Mouse (Mus musculus) kidney, adult 2 months (tissue): ENCODE results near the gene Prpf39.

Experiments
- CTCF ChIP-seq: fragments of 200-500 bp; conservative IDR thresholded peaks from 2 replicates; pipeline ENCODE4 v1.5.1; 2011; ENCODE audit warnings: low read depth, mild to moderate bottlenecking, control low read depth, low read length, moderate library complexity, mixed read lengths; ENCODE audit not compliant: insufficient read depth, insufficient read length
- POLR2A ChIP-seq: fragments of 200-500 bp; IDR thresholded peaks from one replicate; pipeline ENCODE4 v1.6.1; 2011; ENCODE audit warnings: low read depth, low read length, control low read depth

DNA sequence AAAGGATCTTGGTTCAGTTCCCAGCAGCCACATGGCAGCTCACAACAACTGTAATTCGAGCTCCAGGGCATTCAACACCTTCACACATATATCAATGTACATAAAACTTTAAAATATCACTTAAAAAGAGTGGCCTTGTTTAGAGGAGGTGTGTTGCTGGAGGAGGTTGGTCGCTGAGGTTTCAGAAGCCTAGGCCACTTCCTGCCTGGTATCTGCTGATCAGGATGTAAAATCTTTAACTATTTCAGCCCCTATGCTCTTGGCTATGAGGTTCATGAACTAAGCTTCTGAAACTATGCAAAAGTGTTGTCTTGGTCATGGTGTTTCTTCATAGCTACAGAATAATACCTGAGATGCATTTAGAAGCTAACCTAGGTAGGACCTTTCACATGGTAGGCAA lies 29.1 kb downstream of the Prpf39 start:
- no peak for TF ChIP-seq CTCF
- TF ChIP-seq POLR2A = no peak
